Mouse (Mus musculus) CH12.LX (cell line): Measurements from ENCODE around the gene Tm9sf3.

Source experiments
- CHD1 ChIP-seq: IDR thresholded peaks from 2 replicates; pipeline ENCODE4 v1.6.1; 2012; ENCODE audit warnings: low read depth, low read length, improper control_type of control experiment, inconsistent platforms
- CHD2 ChIP-seq: IDR thresholded peaks from 2 replicates; pipeline ENCODE4 v1.6.1; 2011; ENCODE audit warnings: low read length, improper control_type of control experiment
- CTCF ChIP-seq, 2 experiments: IDR thresholded peaks in 1 of 2; conservative IDR thresholded peaks in 1 of 2; 2 replicates each; pipeline ENCODE4 v1.5.1; 2011 to 2012; ENCODE audit warnings: low read depth in 2 of 2, low read length in 2 of 2, improper control_type of control experiment in 1 of 2, inconsistent platforms in 1 of 2, mild to moderate bottlenecking in 1 of 2, moderate library complexity in 1 of 2
- HCFC1 ChIP-seq: IDR thresholded peaks from 2 replicates; pipeline ENCODE4 v1.6.1; 2012; ENCODE audit warnings: low read depth, mild to moderate bottlenecking, inconsistent platforms, low read length, improper control_type of control experiment
- MYC ChIP-seq: IDR thresholded peaks from 2 replicates; pipeline ENCODE4 v1.6.1; 2011; ENCODE audit warnings: low read depth, mild to moderate bottlenecking, improper control_type of control experiment, low read length
- POLR2A ChIP-seq: IDR thresholded peaks from 2 replicates; pipeline ENCODE4 v1.6.1; 2011; ENCODE audit warnings: low read depth, mild to moderate bottlenecking, improper control_type of control experiment, low read length
- TCF12 ChIP-seq: IDR thresholded peaks from 2 replicates; pipeline ENCODE4 v1.6.1; 2014; ENCODE audit warnings: low read depth, mild to moderate bottlenecking, inconsistent platforms, low read length, improper control_type of control experiment
- ZNF384 ChIP-seq: IDR thresholded peaks from 2 replicates; pipeline ENCODE4 v1.6.1; 2012; ENCODE audit warnings: low read depth, low read length, improper control_type of control experiment, inconsistent platforms

- no peak for TF ChIP-seq CTCF (conservative IDR thresholded peaks at IDR 0.05 in 1 of 2, IDR thresholded peaks at IDR 0.05 in 1 of 2; ENCODE audit: low read depth in 2 of 2, low read length in 2 of 2)
- TF ChIP-seq CHD1 = no peak
- no peak for TF ChIP-seq CHD2
- no peak for TF ChIP-seq MYC
- no peak for TF ChIP-seq TCF12
- TF ChIP-seq HCFC1 = no peak
- TF ChIP-seq ZNF384 = no peak
- no peak for TF ChIP-seq POLR2A
Observed at GRCm38 (mm10) chr19:41206811-41207344, 56.9 kb downstream of the Tm9sf3 start, which contains the start of gene Tll2.
